Mouse (Mus musculus): ENCODE results near the gene Fam76a. TPM values are rescaled to one million over a fixed set of nuclear protein-coding genes. Genes with fewer than 3 reads are reported as not detected.
A peak's percentile ranks its signal among the peaks of the same experiment; 100 is the strongest.
"Not testable (repeated sequence)": the region's sequence is repeated elsewhere in the genome, so short reads cannot be mapped to it uniquely, and the experiment has no call there.

The Fam76a gene
- total and polyA plus RNA-seq, 2 experiments from 2014 or later, result 19.7 to 39.6 TPM

- no peak overlapping the region for H3K27ac ChIP-seq (ENCODE audit: low read depth)
- H3K27me3 ChIP-seq (ENCODE audit: control insufficient read depth, insufficient read depth, low read length), result no peaks in the 10 kb centered on the region
- H3K4me3 ChIP-seq (ENCODE audit: low read depth, low read length), result no peak overlapping the region
- TF ChIP-seq CTCF (IDR thresholded peaks at IDR 0.05; ENCODE audit: low read depth) (no peak), EP300 (IDR thresholded peaks at IDR 0.05; ENCODE audit: low read depth) (no peak)
- no peak overlapping the region for H3K4me2 ChIP-seq (ENCODE audit: low read depth, low read length)
- H3K4me1 ChIP-seq (ENCODE audit: control insufficient read depth, insufficient read depth), result no peaks in the 10 kb centered on the region
- H3K36me3 ChIP-seq (replicated peaks; ENCODE audit: control insufficient read depth, insufficient read depth, low read length), result no peaks in the 10 kb centered on the region
- ATAC-seq (ENCODE audit: insufficient read depth, low read depth) (no peak), DNase-seq (ENCODE audit: low spot score) (no peak)
- no peaks in the 10 kb centered on the region for H3K9me3 ChIP-seq (replicated peaks; ENCODE audit: control insufficient read depth, low read length)
- 77% methylated on average over 4 of the region's 4 CpGs for WGBS
- H3K9ac ChIP-seq (replicated peaks; ENCODE audit: low read depth, low read length), result no peak overlapping the region
Measured at GRCm38 (mm10) chr4:132932752-132933404, 10.5 kb upstream of the Fam76a start.

GRCm38 (mm10) chr4:132930784-132931183 is 8.4 kb upstream of the Fam76a start:
- H3K27ac ChIP-seq (ENCODE audit: low read depth), result no peak overlapping the region
- no peaks in the 10 kb centered on the region for H3K9me3 ChIP-seq (replicated peaks; ENCODE audit: control insufficient read depth, low read length)
- H3K27me3 ChIP-seq (ENCODE audit: control insufficient read depth, insufficient read depth, low read length), result no peaks in the 10 kb centered on the region
- no peak overlapping the region for H3K9ac ChIP-seq (replicated peaks; ENCODE audit: low read depth, low read length)
- ATAC-seq (ENCODE audit: insufficient read depth, low read depth) (no peak), DNase-seq (ENCODE audit: low spot score) (no peak)
- no peaks in the 10 kb centered on the region for H3K36me3 ChIP-seq (replicated peaks; ENCODE audit: control insufficient read depth, insufficient read depth, low read length)
- WGBS, result 13% methylated on average over 8 of the region's 8 CpGs
- TF ChIP-seq EP300 (IDR thresholded peaks at IDR 0.05; ENCODE audit: low read depth) (no peak), CTCF (IDR thresholded peaks at IDR 0.05; ENCODE audit: low read depth) (peak; percentile 66)
- H3K4me1 ChIP-seq (ENCODE audit: control insufficient read depth, insufficient read depth), result no peaks in the 10 kb centered on the region
- H3K4me2 ChIP-seq (ENCODE audit: low read depth, low read length), result no peak overlapping the region
- no peak overlapping the region for H3K4me3 ChIP-seq (ENCODE audit: low read depth, low read length)

DNA sequence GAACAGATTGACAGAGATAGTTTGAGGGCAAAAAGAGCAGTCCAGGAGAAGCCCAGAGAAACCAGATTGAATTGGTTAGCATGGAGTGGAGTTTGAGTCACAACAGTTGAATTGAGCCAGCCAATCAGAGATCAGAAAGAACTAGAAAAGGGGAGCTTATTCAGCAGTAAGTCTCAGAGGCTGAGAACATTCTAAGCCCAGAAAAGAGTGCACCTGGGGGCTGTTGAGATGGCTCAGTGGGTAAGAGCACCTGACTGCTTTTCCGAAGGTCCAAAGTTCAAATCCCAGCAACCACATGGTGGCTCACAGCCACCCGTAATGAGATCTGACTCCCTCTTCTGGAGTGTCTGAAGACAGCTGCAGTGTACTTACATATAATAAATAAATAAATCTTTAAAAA is 4.2 kb upstream of the Fam76a start:
- H3K4me1 ChIP-seq (ENCODE audit: control insufficient read depth, insufficient read depth); H3K4me3 ChIP-seq (ENCODE audit: low read depth, low read length); H3K4me2 ChIP-seq (ENCODE audit: low read depth, low read length); DNase-seq (ENCODE audit: low spot score); ATAC-seq (ENCODE audit: insufficient read depth, low read depth); H3K9ac ChIP-seq (replicated peaks; ENCODE audit: low read depth, low read length); H3K9me3 ChIP-seq (replicated peaks; ENCODE audit: control insufficient read depth, low read length); H3K36me3 ChIP-seq (replicated peaks; ENCODE audit: control insufficient read depth, insufficient read depth, low read length); H3K27ac ChIP-seq (ENCODE audit: low read depth); H3K27me3 ChIP-seq (ENCODE audit: control insufficient read depth, insufficient read depth, low read length): not testable (repeated sequence)
- 58% methylated on average over 2 of the region's 2 CpGs for WGBS

DNA sequence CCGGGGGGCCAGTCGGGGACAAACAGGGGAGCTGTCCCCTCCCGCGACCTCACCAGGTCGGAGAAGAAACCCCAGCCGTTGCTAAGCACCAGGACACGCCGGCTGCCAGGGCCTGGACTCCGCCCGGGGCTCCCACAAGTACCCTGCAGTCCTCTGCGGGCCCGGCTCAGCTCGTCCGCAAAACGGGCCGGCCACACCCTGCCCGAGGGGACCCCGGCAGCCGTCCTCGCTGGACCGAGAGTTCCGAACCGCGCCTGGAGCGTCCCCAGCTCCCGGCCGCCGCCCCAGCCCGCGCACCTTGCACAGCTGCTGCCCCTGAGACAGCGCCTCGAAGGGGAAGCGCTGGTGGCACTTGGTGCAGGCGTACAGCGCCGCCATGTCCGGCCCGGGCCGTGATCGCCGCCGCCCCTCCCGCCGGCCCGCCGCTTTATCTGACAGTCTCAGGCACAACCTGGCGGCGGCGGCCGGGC is 262 bp downstream of the Fam76a start:
- TF ChIP-seq EP300 (IDR thresholded peaks at IDR 0.05; ENCODE audit: low read depth) (no peak), CTCF (IDR thresholded peaks at IDR 0.05; ENCODE audit: low read depth) (no peak)
- under 1% methylated on average over 41 of the region's 50 CpGs for WGBS
- peaks cover 12% of the 10 kb centered on the region for H3K4me1 ChIP-seq (ENCODE audit: control insufficient read depth, insufficient read depth)
- H3K4me3 ChIP-seq (ENCODE audit: low read depth, low read length), result peak overlapping the region; percentile 87
- peak overlapping the region; percentile 80 for H3K4me2 ChIP-seq (ENCODE audit: low read depth, low read length)
- ATAC-seq (ENCODE audit: insufficient read depth, low read depth) (peak; percentile 30), DNase-seq (ENCODE audit: low spot score) (no peak)
- H3K36me3 ChIP-seq (replicated peaks; ENCODE audit: control insufficient read depth, insufficient read depth, low read length), result peaks cover 10% of the 10 kb centered on the region; the same call in 1 of the 2 replicates
- H3K27me3 ChIP-seq (ENCODE audit: control insufficient read depth, insufficient read depth, low read length), result no peaks in the 10 kb centered on the region
- peak overlapping the region; percentile 90 for H3K9ac ChIP-seq (replicated peaks; ENCODE audit: low read depth, low read length)
- H3K9me3 ChIP-seq (replicated peaks; ENCODE audit: control insufficient read depth, low read length), result no peaks in the 10 kb centered on the region
- peak overlapping the region; percentile 87 for H3K27ac ChIP-seq (ENCODE audit: low read depth)

DNA sequence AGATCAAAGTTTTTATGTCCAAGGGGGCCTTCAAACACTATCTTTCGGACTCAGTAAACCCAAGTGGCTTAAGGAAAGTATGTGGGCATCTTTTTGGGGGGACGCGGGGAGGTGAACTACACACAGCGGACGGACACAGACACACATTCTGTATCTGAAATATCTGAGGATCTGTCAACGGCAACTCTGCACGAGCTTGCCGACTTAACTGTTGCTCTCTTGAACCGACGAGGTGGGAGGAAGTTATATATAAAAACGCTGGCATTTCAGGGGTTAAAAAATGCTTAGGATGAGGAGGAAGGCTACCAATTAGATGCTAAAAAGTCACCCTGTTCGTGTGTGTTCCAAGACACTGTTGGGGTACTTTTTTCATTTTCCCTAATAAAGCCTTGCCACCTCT is 870 bp downstream of the Fam76a start:
- H3K4me1 ChIP-seq (ENCODE audit: control insufficient read depth, insufficient read depth), result peaks cover 12% of the 10 kb centered on the region
- peaks cover 10% of the 10 kb centered on the region; the same call in 1 of the 2 replicates for H3K36me3 ChIP-seq (replicated peaks; ENCODE audit: control insufficient read depth, insufficient read depth, low read length)
- no peak overlapping the region for H3K27ac ChIP-seq (ENCODE audit: low read depth)
- DNase-seq (ENCODE audit: low spot score) (no peak), ATAC-seq (ENCODE audit: insufficient read depth, low read depth) (no peak)
- H3K9me3 ChIP-seq (replicated peaks; ENCODE audit: control insufficient read depth, low read length), result no peaks in the 10 kb centered on the region
- H3K4me3 ChIP-seq (ENCODE audit: low read depth, low read length), result peak overlapping the region; percentile 87
- H3K27me3 ChIP-seq (ENCODE audit: control insufficient read depth, insufficient read depth, low read length), result no peaks in the 10 kb centered on the region
- H3K9ac ChIP-seq (replicated peaks; ENCODE audit: low read depth, low read length), result peak overlapping the region; percentile 90
- no peak for TF ChIP-seq CTCF (IDR thresholded peaks at IDR 0.05; ENCODE audit: low read depth)
- TF ChIP-seq EP300 (IDR thresholded peaks at IDR 0.05; ENCODE audit: low read depth), result no peak
- WGBS, result 30% methylated on average over 12 of the region's 12 CpGs
- H3K4me2 ChIP-seq (ENCODE audit: low read depth, low read length), result peak overlapping the region; percentile 80

- TF ChIP-seq CTCF (IDR thresholded peaks at IDR 0.05; ENCODE audit: low read depth) (no peak), EP300 (IDR thresholded peaks at IDR 0.05; ENCODE audit: low read depth) (no peak)
- H3K4me2 ChIP-seq (ENCODE audit: low read depth, low read length), result no peak overlapping the region
- no peaks in the 10 kb centered on the region for H3K9me3 ChIP-seq (replicated peaks; ENCODE audit: control insufficient read depth, low read length)
- WGBS, result 85% methylated on average over 4 of the region's 4 CpGs
- H3K27me3 ChIP-seq (ENCODE audit: control insufficient read depth, insufficient read depth, low read length), result no peaks in the 10 kb centered on the region
- no peak overlapping the region for H3K9ac ChIP-seq (replicated peaks; ENCODE audit: low read depth, low read length)
- peaks cover 12% of the 10 kb centered on the region for H3K4me1 ChIP-seq (ENCODE audit: control insufficient read depth, insufficient read depth)
- no peak overlapping the region for H3K4me3 ChIP-seq (ENCODE audit: low read depth, low read length)
- ATAC-seq (ENCODE audit: insufficient read depth, low read depth), result no peak
- H3K27ac ChIP-seq (ENCODE audit: low read depth), result no peak overlapping the region
- DNase-seq (ENCODE audit: low spot score), result no peak
- peaks cover 23% of the 10 kb centered on the region for H3K36me3 ChIP-seq (replicated peaks; ENCODE audit: control insufficient read depth, insufficient read depth, low read length)
Measured at GRCm38 (mm10) chr4:132920171-132920570, 2.2 kb downstream of the Fam76a start.

DNA sequence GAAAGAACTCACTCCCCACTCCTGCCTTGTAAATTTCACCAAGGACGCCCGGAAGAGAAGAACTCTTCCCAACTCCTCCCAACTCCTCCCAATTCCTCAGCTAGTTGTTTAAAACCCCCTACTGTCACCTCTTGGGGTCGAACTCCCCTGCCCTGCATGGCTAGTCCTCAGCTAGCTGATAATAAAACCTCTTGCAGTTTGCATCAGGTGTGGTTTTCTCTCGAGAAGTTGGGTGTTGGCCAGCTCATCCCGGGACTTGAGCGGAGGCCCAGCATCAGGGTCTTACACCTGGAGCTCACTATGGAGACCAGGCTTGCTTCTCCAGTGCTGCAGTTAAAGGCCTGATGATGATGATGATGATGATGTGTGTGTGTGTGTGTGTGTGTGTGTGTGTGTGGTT is 3.9 kb downstream of the Fam76a start:
- H3K4me3 ChIP-seq (ENCODE audit: low read depth, low read length); H3K27me3 ChIP-seq (ENCODE audit: control insufficient read depth, insufficient read depth, low read length); H3K9me3 ChIP-seq (replicated peaks; ENCODE audit: control insufficient read depth, low read length); H3K4me2 ChIP-seq (ENCODE audit: low read depth, low read length); ATAC-seq (ENCODE audit: insufficient read depth, low read depth); H3K9ac ChIP-seq (replicated peaks; ENCODE audit: low read depth, low read length); DNase-seq (ENCODE audit: low spot score); H3K27ac ChIP-seq (ENCODE audit: low read depth): not testable (repeated sequence)
- peaks cover 11% of the 10 kb centered on the region for H3K4me1 ChIP-seq (ENCODE audit: control insufficient read depth, insufficient read depth)
- peaks cover 39% of the 10 kb centered on the region for H3K36me3 ChIP-seq (replicated peaks; ENCODE audit: control insufficient read depth, insufficient read depth, low read length)
- WGBS, result 75% methylated on average over 6 of the region's 6 CpGs
